Comparison of ENCODE assay signal across 20 mouse cellular contexts in genomic region chr4:22833851-22834440, GRCm38 (mm10).
DNase-seq lines count a peak whose midpoint lies in the region; ATAC-seq and TF ChIP-seq lines count a peak whose summit lies in the region.
"Had no signal": no experiment of that assay in that cellular context is flagged by ENCODE, and none has a peak within 500 bp of the region (broad histone marks: within the 10 kb centered on the region; RNA-seq: fewer than 3 reads in every experiment).

No protein-coding gene starts in this region.

- no peaks in the 10 kb centered on the region for H3K27me3 ChIP-seq in hindbrain, embryonic 11.5 days (ENCODE audit: control insufficient read depth, insufficient read depth, low read length)
- H3K27me3 ChIP-seq in hindbrain, postnatal 0 days (ENCODE audit: insufficient read depth, low read length), result no peaks in the 10 kb centered on the region
- no peaks in the 10 kb centered on the region for H3K27me3 ChIP-seq in forebrain, embryonic 14.5 days (replicated peaks; ENCODE audit: control insufficient read depth, insufficient read depth, low read length)
- no peaks in the 10 kb centered on the region for H3K27me3 ChIP-seq in midbrain, embryonic 12.5 days
- H3K27me3 ChIP-seq: limb, embryonic 13.5 days; liver, embryonic 13.5 days; lung, embryonic 15.5 days; stomach, embryonic 15.5 days had no signal

- H3K4me1 ChIP-seq in hindbrain, embryonic 11.5 days (replicated peaks; ENCODE audit: control insufficient read depth, insufficient read depth, low read length), result no peaks in the 10 kb centered on the region; the same call in 1 of the 2 replicates
- no peaks in the 10 kb centered on the region for H3K4me1 ChIP-seq in hindbrain, postnatal 0 days (ENCODE audit: insufficient read depth, low read length)
- peaks cover 17% of the 10 kb centered on the region; the same call in 1 of the 2 replicates for H3K4me1 ChIP-seq in forebrain, embryonic 14.5 days (ENCODE audit: control insufficient read depth, insufficient read depth, low read length)
- peaks cover 16% of the 10 kb centered on the region for H3K4me1 ChIP-seq in midbrain, embryonic 12.5 days
- H3K4me1 ChIP-seq: liver, embryonic 13.5 days; lung, embryonic 15.5 days; stomach, embryonic 15.5 days had no signal

- ATAC-seq in hindbrain, embryonic 11.5 days (ENCODE audit: low FRiP score), result no peak
- no peak for ATAC-seq in hindbrain, postnatal 0 days
- ATAC-seq in forebrain, embryonic 14.5 days, result 0 out of 2 replicates have a peak, but pooled peaks have one; percentile 7
- no peak for ATAC-seq in midbrain, embryonic 12.5 days (ENCODE audit: low FRiP score, low read depth)

- peak overlapping the region; percentile 13; the same call in 1 of the 2 replicates for H3K4me3 ChIP-seq in hindbrain, embryonic 11.5 days (ENCODE audit: low read depth, low read length)
- no peak overlapping the region for H3K4me3 ChIP-seq in hindbrain, postnatal 0 days (ENCODE audit: low read length)
- no peak overlapping the region for H3K4me3 ChIP-seq in forebrain, embryonic 14.5 days (ENCODE audit: low read depth, low read length)
- H3K4me3 ChIP-seq in midbrain, embryonic 12.5 days, result no peak overlapping the region
- no peak overlapping the region for H3K4me3 ChIP-seq in gastrocnemius, adult 2 months
- H3K4me3 ChIP-seq: layer of hippocampus, adult 2 months; limb, embryonic 13.5 days; liver, embryonic 13.5 days; lung, embryonic 15.5 days; stomach, embryonic 15.5 days had no signal

- WGBS in hindbrain, embryonic 11.5 days, result 33% methylated on average over 1 of the region's 1 CpGs
- 46% methylated on average over 1 of the region's 1 CpGs for WGBS in hindbrain, postnatal 0 days
- WGBS in forebrain, embryonic 14.5 days, result 23% methylated on average over 1 of the region's 1 CpGs
- WGBS in midbrain, embryonic 12.5 days, result 8% methylated on average over 1 of the region's 1 CpGs

- no peak for TF ChIP-seq CTCF in hindbrain, postnatal 0 days (IDR thresholded peaks at IDR 0.05; ENCODE audit: low read depth)
- no peak for TF ChIP-seq CTCF in gastrocnemius, adult 2 months (IDR thresholded peaks at IDR 0.05)

- intact Hi-C loops in gastrocnemius, adult 2 months (cut with DNase I), result no loop called here

- DNase-seq in hindbrain, embryonic 11.5 days (ENCODE audit: low spot score), result peak; percentile 33
- no peak for DNase-seq in hindbrain, postnatal 0 days (ENCODE audit: low spot score)
- peak; percentile 37 for DNase-seq in ZHBTc4 (ENCODE audit: low read depth, low spot score)
- peak; percentile 42 for DNase-seq in forebrain, embryonic 14.5 days (ENCODE audit: low spot score)
- no peak for DNase-seq in right cerebral cortex, adult 2 months (ENCODE audit: low spot score in 2 of 2)
- DNase-seq in gastrocnemius, adult 2 months, result no peak
- no peak for DNase-seq in adrenal gland, adult 18-20 months (ENCODE audit: low spot score in 2 of 2)
- DNase-seq: cerebellum, adult 9-10 months; heart, postnatal 10 days; kidney, adult 2 months; kidney, postnatal 14 days; layer of hippocampus, postnatal 36 days; liver, embryonic 13.5 days had no signal

- no peaks in the 10 kb centered on the region for H3K9me3 ChIP-seq in hindbrain, embryonic 11.5 days (ENCODE audit: control insufficient read depth, low read length)
- H3K9me3 ChIP-seq in hindbrain, postnatal 0 days (ENCODE audit: low read length), result no peaks in the 10 kb centered on the region
- H3K9me3 ChIP-seq in forebrain, embryonic 14.5 days (replicated peaks; ENCODE audit: control insufficient read depth, low read length), result no peaks in the 10 kb centered on the region
- H3K9me3 ChIP-seq in midbrain, embryonic 12.5 days, result no peaks in the 10 kb centered on the region
- H3K9me3 ChIP-seq: limb, embryonic 13.5 days; liver, embryonic 13.5 days; lung, embryonic 15.5 days; stomach, embryonic 15.5 days had no signal

- H3K27ac ChIP-seq in hindbrain, embryonic 11.5 days (ENCODE audit: low read depth, low read length), result peak overlapping the region; percentile 83
- H3K27ac ChIP-seq in hindbrain, postnatal 0 days, result no peak overlapping the region
- peak overlapping the region; percentile 9; the same call in 1 of the 2 replicates for H3K27ac ChIP-seq in forebrain, embryonic 14.5 days (ENCODE audit: low read depth, low read length)
- H3K27ac ChIP-seq in midbrain, embryonic 12.5 days (replicated peaks), result peak overlapping the region; percentile 92
- H3K27ac ChIP-seq in gastrocnemius, adult 2 months, result no peak overlapping the region
- H3K27ac ChIP-seq: layer of hippocampus, adult 2 months; limb, embryonic 13.5 days; liver, embryonic 13.5 days; lung, embryonic 15.5 days; macrophage; stomach, embryonic 15.5 days had no signal

- H3K36me3 ChIP-seq in hindbrain, embryonic 11.5 days (ENCODE audit: control insufficient read depth, insufficient read depth, low read length), result no peaks in the 10 kb centered on the region
- H3K36me3 ChIP-seq in hindbrain, postnatal 0 days (ENCODE audit: insufficient read depth, low read length), result no peaks in the 10 kb centered on the region
- no peaks in the 10 kb centered on the region for H3K36me3 ChIP-seq in forebrain, embryonic 14.5 days (ENCODE audit: control insufficient read depth, insufficient read depth, low read length)
- H3K36me3 ChIP-seq in midbrain, embryonic 12.5 days, result no peaks in the 10 kb centered on the region
- H3K36me3 ChIP-seq: limb, embryonic 13.5 days; liver, embryonic 13.5 days; lung, embryonic 15.5 days; stomach, embryonic 15.5 days had no signal

- peak overlapping the region; percentile 48 for H3K9ac ChIP-seq in hindbrain, embryonic 11.5 days (ENCODE audit: low read depth, low read length)
- no peak overlapping the region for H3K9ac ChIP-seq in hindbrain, postnatal 0 days (replicated peaks; ENCODE audit: low read length)
- H3K9ac ChIP-seq in forebrain, embryonic 14.5 days (ENCODE audit: low read length), result no peak overlapping the region
- H3K9ac ChIP-seq in midbrain, embryonic 12.5 days (replicated peaks), result no peak overlapping the region
- H3K9ac ChIP-seq: limb, embryonic 13.5 days; liver, embryonic 13.5 days; lung, embryonic 15.5 days; stomach, embryonic 15.5 days had no signal

- H3K4me2 ChIP-seq in hindbrain, embryonic 11.5 days (replicated peaks; ENCODE audit: low read depth, low read length), result peak overlapping the region; percentile 23; the same call in 1 of the 2 replicates
- no peak overlapping the region for H3K4me2 ChIP-seq in hindbrain, postnatal 0 days (ENCODE audit: low read depth, low read length)
- H3K4me2 ChIP-seq in forebrain, embryonic 14.5 days (ENCODE audit: low read length), result no peak overlapping the region; the same call in 1 of the 2 replicates
- peak overlapping the region; percentile 47 for H3K4me2 ChIP-seq in midbrain, embryonic 12.5 days (replicated peaks)
- H3K4me2 ChIP-seq: heart, embryonic 11.5 days; limb, embryonic 13.5 days; liver, embryonic 13.5 days; lung, embryonic 15.5 days; stomach, embryonic 15.5 days had no signal

Comparison
In these comparisons a context has a peak if more than half of its experiments do, and no peak if none do; other contexts are left out.
1. DNase-seq: peak in hindbrain, embryonic 11.5 days (single experiment), ZHBTc4 (single experiment) and forebrain, embryonic 14.5 days (single experiment); none in hindbrain, postnatal 0 days (single experiment), right cerebral cortex, adult 2 months (0 of 2), gastrocnemius, adult 2 months (single experiment) and adrenal gland, adult 18-20 months (0 of 2).
2. H3K27ac ChIP-seq: peak in hindbrain, embryonic 11.5 days (single experiment), forebrain, embryonic 14.5 days (single experiment) and midbrain, embryonic 12.5 days (single experiment); none in hindbrain, postnatal 0 days (single experiment) and gastrocnemius, adult 2 months (single experiment).
3. H3K4me2 ChIP-seq: peak in hindbrain, embryonic 11.5 days (single experiment) and midbrain, embryonic 12.5 days (single experiment); none in hindbrain, postnatal 0 days (single experiment) and forebrain, embryonic 14.5 days (single experiment).